Mouse (Mus musculus): ENCODE measurements around the gene Rbbp4. TPM values are rescaled to one million over a fixed set of nuclear protein-coding genes. Genes with fewer than 3 reads are reported as not detected.
"Not testable (repeated sequence)": the region's sequence is repeated elsewhere in the genome, so short reads cannot be mapped to it uniquely, and the experiment has no call there.

Gene Rbbp4
- polyA plus RNA-seq, 1 experiment from 2014 or later, result 261 TPM

DNA sequence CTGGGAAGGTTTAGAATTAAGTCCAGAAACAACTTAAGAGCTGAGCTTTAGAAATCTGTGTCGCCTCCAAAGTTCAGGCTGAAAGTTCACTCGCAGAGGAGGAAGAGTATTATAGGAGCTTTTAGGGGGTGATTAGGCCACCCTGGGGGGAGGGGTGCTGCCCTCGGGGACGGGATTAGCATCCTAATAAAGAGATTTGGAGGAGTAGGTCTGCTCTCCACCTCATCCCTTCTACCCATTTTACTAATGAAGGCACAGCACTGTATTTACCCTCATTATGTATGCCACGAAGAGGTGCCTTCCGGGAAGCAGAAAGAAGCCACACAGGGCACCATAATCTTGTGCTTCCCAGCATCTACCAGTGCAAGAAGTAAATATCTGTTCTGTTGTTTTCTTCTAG, 39.8 kb upstream of the Rbbp4 start:
- ATAC-seq (ENCODE audit: insufficient read depth), result no peak
- Histone ChIP-seq H3K36me3 (replicated peaks) (no peaks in the 10 kb centered on the region), H3K4me2 (no peak overlapping the region), H3K4me3 (replicated peaks) (no peak overlapping the region), H3K27ac (replicated peaks) (peak overlapping the region; percentile 10; the same call in 1 of the 2 replicates), H3K4me1 (replicated peaks) (peaks cover 56% of the 10 kb centered on the region), H3K9ac (no peak overlapping the region), H3K27me3 (peaks cover 27% of the 10 kb centered on the region), H3K9me3 (replicated peaks) (no peaks in the 10 kb centered on the region)
- WGBS (ENCODE audit: insufficient replicate concordance), result 54% methylated on average over 6 of the region's 6 CpGs

DNA sequence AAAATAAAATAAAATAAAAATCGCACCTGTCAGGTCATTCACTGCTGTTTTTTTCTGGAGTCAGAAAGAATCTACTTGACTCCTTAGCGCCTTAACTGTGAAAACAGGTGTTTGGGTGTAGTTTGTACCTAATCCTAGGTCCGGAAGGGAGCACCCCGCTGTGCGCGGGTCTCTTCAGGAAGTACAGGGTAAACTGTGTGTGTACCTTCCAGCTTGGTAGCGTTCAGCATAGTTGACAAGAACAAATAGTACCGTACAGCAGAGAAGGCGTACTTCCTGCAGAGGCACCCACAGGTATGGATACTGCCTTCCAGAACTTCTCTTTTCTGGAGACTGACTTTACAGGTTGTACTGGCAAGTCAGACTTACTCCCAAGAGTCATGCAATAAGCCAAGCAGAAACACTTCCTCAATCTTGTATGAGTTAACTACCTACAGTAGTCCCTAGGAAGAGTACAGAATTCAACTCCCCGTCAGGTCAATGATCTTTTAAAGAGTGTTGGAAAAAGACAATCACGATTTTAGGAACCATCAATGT, 39.1 kb upstream of the Rbbp4 start:
- ATAC-seq (ENCODE audit: insufficient read depth), result no peak
- H3K4me2 ChIP-seq, result no peak overlapping the region
- H3K9me3 ChIP-seq (replicated peaks), result no peaks in the 10 kb centered on the region
- no peak overlapping the region for H3K27ac ChIP-seq (replicated peaks)
- H3K4me3 ChIP-seq (replicated peaks), result no peak overlapping the region
- H3K9ac ChIP-seq, result no peak overlapping the region
- H3K36me3 ChIP-seq (replicated peaks), result no peaks in the 10 kb centered on the region
- H3K27me3 ChIP-seq, result peaks cover 21% of the 10 kb centered on the region
- WGBS (ENCODE audit: insufficient replicate concordance), result 54% methylated on average over 11 of the region's 11 CpGs
- H3K4me1 ChIP-seq (replicated peaks), result peaks cover 53% of the 10 kb centered on the region

DNA sequence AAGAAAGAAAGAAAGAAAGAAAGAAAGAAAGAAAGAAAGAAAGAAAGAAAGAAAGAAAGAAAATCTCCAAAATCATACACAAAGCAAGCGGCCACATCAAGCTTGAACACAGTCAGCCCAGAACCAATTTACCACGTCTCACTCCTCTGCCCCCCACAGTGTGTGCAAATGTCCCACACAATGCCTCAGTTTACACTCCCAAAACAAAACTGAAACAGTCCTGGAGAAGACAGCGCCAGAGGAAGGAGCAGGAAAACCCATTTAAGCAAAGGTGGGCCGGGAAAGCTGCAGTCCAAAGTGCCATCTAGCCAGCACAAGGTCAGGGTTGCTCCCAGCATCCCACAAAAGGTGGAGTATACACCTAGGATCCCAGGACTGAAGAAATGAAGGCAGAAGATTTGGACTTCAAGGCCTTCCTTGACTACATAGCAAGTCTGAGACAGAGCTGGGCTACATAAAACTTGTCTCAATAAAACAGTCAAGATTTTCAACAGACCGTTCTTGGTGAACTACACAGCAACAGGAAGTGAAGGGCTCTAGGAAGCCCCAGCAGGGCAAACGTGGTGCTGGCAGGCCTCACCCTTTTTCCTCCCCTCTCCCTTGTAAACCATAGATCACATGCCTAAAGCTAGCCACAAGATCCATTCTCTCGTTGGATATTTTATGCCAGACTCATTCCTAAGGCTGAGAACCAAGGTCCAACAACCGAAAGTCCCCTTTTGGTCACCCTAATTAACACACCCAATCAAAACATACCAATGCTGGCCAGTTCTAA, 38.2 kb upstream of the Rbbp4 start:
- peaks cover 13% of the 10 kb centered on the region for H3K27me3 ChIP-seq
- H3K36me3 ChIP-seq (replicated peaks), result no peaks in the 10 kb centered on the region
- peaks cover 53% of the 10 kb centered on the region for H3K4me1 ChIP-seq (replicated peaks)
- H3K4me2 ChIP-seq, result peak overlapping the region; percentile 1; the same call in 1 of the 2 replicates
- no peak for ATAC-seq (ENCODE audit: insufficient read depth)
- 44% methylated on average over 8 of the region's 8 CpGs for WGBS (ENCODE audit: insufficient replicate concordance)
- H3K27ac ChIP-seq (replicated peaks), result no peak overlapping the region
- no peak overlapping the region for H3K9ac ChIP-seq
- no peaks in the 10 kb centered on the region for H3K9me3 ChIP-seq (replicated peaks)
- no peak overlapping the region for H3K4me3 ChIP-seq (replicated peaks)

DNA sequence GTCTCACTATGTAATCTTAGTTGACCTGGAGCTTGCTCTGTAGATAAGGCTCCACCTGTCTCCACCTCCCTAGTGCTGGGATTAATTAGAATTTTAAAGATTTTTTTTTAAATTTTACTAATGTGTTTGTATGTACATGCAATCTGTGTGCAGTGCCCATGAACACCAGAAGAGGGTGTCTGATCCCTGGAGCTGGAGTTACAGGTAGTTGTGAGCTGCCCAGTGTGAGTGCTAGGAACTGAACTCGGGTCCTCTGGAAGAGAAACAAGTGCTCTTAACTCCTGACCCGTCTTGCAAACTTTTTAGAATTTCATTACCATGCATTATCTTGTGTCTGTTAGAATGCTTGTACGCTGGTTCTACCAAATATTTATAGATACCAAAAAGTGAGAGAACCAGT, 36.2 kb upstream of the Rbbp4 start:
- no peak overlapping the region for H3K4me2 ChIP-seq
- peaks cover 36% of the 10 kb centered on the region for H3K4me1 ChIP-seq (replicated peaks)
- no peaks in the 10 kb centered on the region for H3K9me3 ChIP-seq (replicated peaks)
- H3K36me3 ChIP-seq (replicated peaks), result no peaks in the 10 kb centered on the region
- H3K27me3 ChIP-seq, result no peaks in the 10 kb centered on the region
- H3K27ac ChIP-seq (replicated peaks), result no peak overlapping the region
- WGBS (ENCODE audit: insufficient replicate concordance), result 79% methylated on average over 3 of the region's 3 CpGs
- no peak overlapping the region for H3K4me3 ChIP-seq (replicated peaks)
- H3K9ac ChIP-seq, result no peak overlapping the region
- no peak for ATAC-seq (ENCODE audit: insufficient read depth)

DNA sequence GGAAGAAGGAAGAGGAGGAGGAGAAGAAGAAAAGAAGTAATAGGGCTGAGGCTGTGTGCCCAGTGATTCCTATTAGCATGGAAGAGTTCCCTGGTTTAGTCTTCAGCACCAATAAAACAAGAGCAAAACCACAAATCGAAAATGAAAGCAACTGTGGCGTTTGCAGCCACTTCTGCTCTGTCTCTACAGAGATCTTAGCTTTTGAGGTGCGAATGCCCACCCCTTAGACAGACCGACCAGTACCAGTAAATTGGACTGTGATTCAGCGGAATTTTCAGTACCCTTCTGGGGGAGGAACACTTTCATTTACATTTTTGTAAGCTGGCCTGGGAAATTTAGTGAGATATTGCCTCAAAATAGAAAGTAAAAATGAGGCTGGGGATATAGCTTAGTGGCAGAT, 30.1 kb upstream of the Rbbp4 start:
- Histone ChIP-seq H3K4me3 (replicated peaks) (peak overlapping the region; percentile 26), H3K27ac (replicated peaks) (0 out of 2 replicates have a peak overlapping the region, but pooled peaks have one; percentile 11), H3K4me1 (replicated peaks) (peaks cover 10% of the 10 kb centered on the region), H3K9me3 (replicated peaks) (no peaks in the 10 kb centered on the region), H3K36me3 (replicated peaks) (0 out of 2 replicates have a peak, but pooled peaks cover 3% of the 10 kb centered on the region), H3K27me3 (no peaks in the 10 kb centered on the region), H3K4me2 (peak overlapping the region; percentile 41), H3K9ac (no peak overlapping the region)
- 43% methylated on average over 5 of the region's 5 CpGs for WGBS (ENCODE audit: insufficient replicate concordance)
- no peak for ATAC-seq (ENCODE audit: insufficient read depth)

DNA sequence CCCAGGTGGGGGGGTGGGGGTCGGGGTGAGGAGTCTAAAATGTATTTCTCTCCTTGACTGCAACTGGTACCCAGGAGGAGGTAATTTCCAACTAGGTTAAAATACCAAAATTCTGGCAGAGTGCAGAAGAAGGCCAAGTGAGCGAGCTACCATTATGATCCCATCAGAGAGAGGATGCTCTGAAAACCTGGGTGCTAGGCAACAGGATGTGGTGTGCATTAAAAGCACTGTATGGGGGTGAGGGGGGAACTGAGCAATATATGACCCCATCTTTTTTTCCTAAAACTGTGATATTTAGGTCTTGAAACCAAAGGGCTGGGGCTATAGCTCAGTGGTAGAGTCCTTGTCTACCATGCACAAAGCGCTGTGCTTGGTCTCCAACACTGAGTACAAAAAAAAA, 29.2 kb upstream of the Rbbp4 start:
- 78% methylated on average over 3 of the region's 3 CpGs for WGBS (ENCODE audit: insufficient replicate concordance)
- H3K9ac ChIP-seq, result no peak overlapping the region
- H3K4me3 ChIP-seq (replicated peaks), result no peak overlapping the region
- no peaks in the 10 kb centered on the region for H3K27me3 ChIP-seq
- H3K4me1 ChIP-seq (replicated peaks), result peaks cover 10% of the 10 kb centered on the region
- H3K27ac ChIP-seq (replicated peaks), result no peak overlapping the region
- no peaks in the 10 kb centered on the region for H3K9me3 ChIP-seq (replicated peaks)
- H3K36me3 ChIP-seq (replicated peaks), result peaks cover 4% of the 10 kb centered on the region; the same call in 1 of the 2 replicates
- no peak for ATAC-seq (ENCODE audit: insufficient read depth)
- H3K4me2 ChIP-seq, result no peak overlapping the region

DNA sequence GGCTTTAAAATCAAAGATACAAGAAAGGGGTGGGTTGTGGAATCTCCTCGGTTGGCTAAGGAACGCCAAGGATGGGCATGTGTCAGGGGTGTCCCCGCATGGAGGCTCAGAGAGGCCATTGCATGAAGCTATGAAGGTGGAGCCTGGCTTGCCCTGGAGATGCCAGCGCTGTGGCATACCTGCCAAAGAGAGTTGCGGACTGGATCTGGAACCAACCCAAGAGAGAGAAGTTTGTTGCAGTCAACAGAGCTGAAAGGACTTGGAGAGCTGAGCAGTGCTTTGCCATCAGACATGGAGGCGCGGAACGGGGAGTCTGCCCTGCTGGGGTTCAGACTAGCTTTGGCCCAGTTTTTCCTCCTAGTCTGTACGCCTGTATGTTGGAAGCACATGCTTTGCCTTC, 28.3 kb upstream of the Rbbp4 start:
- H3K27me3 ChIP-seq, result no peaks in the 10 kb centered on the region
- H3K4me3 ChIP-seq (replicated peaks), result no peak overlapping the region
- 79% methylated on average over 9 of the region's 9 CpGs for WGBS (ENCODE audit: insufficient replicate concordance)
- peaks cover 4% of the 10 kb centered on the region; the same call in 1 of the 2 replicates for H3K36me3 ChIP-seq (replicated peaks)
- H3K27ac ChIP-seq (replicated peaks), result no peak overlapping the region
- no peaks in the 10 kb centered on the region for H3K9me3 ChIP-seq (replicated peaks)
- H3K4me2 ChIP-seq, result no peak overlapping the region
- no peak overlapping the region for H3K9ac ChIP-seq
- peaks cover 10% of the 10 kb centered on the region for H3K4me1 ChIP-seq (replicated peaks)
- ATAC-seq (ENCODE audit: insufficient read depth), result no peak

DNA sequence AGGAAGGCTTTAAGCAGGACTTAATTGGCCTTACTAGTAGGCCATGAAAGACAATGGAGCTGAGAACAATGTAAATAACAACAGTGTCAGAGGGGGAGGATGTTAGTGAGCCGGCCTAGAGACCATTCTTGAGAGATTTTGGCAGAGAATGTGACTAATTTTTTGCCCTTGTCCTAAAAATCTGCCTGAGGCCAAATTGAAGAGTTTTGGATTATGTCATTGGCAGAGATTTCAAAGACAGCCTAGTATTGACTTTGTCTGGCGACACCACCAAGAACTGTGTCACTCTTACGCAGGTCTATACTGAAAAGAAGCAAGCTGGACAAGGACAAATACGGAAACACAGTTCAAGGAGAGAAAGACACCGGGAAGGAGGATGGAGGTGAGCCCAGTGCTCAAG, 27.6 kb upstream of the Rbbp4 start:
- Histone ChIP-seq H3K4me3 (replicated peaks) (no peak overlapping the region), H3K9me3 (replicated peaks) (no peaks in the 10 kb centered on the region), H3K9ac (no peak overlapping the region), H3K4me2 (no peak overlapping the region), H3K4me1 (replicated peaks) (peaks cover 10% of the 10 kb centered on the region), H3K36me3 (replicated peaks) (peaks cover 4% of the 10 kb centered on the region; the same call in 1 of the 2 replicates), H3K27ac (replicated peaks) (no peak overlapping the region), H3K27me3 (no peaks in the 10 kb centered on the region)
- ATAC-seq (ENCODE audit: insufficient read depth), result no peak
- WGBS (ENCODE audit: insufficient replicate concordance), result 77% methylated on average over 5 of the region's 5 CpGs

DNA sequence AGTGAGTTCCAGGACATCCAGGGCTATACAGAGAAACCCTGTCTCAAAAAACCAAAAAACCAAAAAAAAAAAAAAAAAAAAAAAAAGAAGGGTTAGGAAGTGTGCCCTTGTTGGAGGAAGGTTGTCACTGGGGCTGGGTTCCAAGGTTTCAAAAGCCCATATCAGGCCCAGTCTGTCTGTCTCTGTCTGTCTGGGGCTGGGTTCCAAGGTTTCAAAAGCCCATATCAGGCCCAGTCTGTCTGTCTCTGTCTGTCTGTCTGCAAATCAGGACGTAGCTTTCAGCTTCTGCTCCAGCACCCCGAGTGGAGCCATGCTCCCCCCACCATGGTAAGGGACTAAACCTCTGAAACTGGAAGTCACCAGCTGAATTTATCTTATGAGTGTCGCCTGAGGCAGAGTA, 27.1 kb upstream of the Rbbp4 start:
- H3K4me1 ChIP-seq (replicated peaks); H3K9ac ChIP-seq; H3K9me3 ChIP-seq (replicated peaks); H3K4me3 ChIP-seq (replicated peaks); H3K36me3 ChIP-seq (replicated peaks); ATAC-seq (ENCODE audit: insufficient read depth); H3K27ac ChIP-seq (replicated peaks); H3K4me2 ChIP-seq; H3K27me3 ChIP-seq: not testable (repeated sequence)
- WGBS (ENCODE audit: insufficient replicate concordance), result 49% methylated on average over 3 of the region's 3 CpGs

DNA sequence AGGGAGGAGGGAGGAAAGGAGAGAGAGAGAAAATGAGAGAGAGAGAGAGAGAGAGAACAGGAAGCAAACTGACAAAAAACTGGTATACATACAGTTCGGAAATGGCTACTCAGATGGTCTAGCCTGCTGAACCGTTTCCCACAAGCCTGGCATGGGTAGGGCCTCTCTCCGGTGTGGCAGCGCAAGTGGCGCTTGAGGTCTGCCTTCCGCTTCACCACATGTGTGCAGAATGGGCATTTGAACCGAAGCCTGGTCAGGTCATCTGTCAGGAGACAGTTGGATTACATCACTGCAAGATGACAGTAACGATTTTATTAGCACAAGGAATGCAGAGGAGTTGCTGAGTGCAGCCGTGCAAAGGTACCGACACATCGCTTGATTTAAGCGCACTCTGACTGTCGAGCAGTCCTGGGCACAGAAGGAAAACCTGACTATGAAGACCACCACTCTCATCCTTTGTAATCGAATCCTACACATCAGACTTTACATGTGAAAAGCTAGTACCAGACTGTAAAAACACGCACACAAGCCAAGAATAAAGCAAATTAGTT, 22.5 kb upstream of the Rbbp4 start:
- Histone ChIP-seq H3K27ac (replicated peaks) (no peak overlapping the region), H3K27me3 (no peaks in the 10 kb centered on the region), H3K9ac (no peak overlapping the region), H3K9me3 (replicated peaks) (no peaks in the 10 kb centered on the region), H3K4me2 (no peak overlapping the region), H3K4me1 (replicated peaks) (peaks cover 8% of the 10 kb centered on the region), H3K36me3 (replicated peaks) (peaks cover 4% of the 10 kb centered on the region; the same call in 1 of the 2 replicates), H3K4me3 (replicated peaks) (no peak overlapping the region)
- ATAC-seq (ENCODE audit: insufficient read depth), result no peak
- WGBS (ENCODE audit: insufficient replicate concordance), result 78% methylated on average over 15 of the region's 15 CpGs

DNA sequence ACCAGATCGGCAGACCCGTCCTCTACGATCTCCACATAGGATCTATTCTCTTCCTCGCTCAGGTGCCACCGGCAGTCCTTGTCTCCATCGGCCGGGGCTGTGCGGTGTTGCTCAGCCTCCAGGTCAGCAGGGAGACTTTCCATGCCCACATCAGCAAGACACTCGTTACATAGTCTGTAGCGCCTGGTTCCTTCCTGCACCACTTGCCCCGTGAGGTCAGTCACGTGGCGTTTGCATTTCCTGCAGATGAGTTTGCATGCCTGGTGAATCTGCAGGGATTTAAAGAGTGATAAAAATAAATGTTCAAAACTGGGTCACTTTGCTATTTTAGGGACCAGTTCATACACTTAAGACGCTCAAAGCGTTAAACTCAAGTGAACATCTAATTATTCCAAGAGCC, 19.1 kb upstream of the Rbbp4 start:
- H3K27me3 ChIP-seq, result no peaks in the 10 kb centered on the region
- no peak overlapping the region for H3K9ac ChIP-seq
- no peaks in the 10 kb centered on the region for H3K36me3 ChIP-seq (replicated peaks)
- no peaks in the 10 kb centered on the region for H3K9me3 ChIP-seq (replicated peaks)
- H3K4me2 ChIP-seq, result no peak overlapping the region
- no peak overlapping the region for H3K4me3 ChIP-seq (replicated peaks)
- H3K27ac ChIP-seq (replicated peaks), result no peak overlapping the region
- ATAC-seq (ENCODE audit: insufficient read depth), result no peak
- peaks cover 10% of the 10 kb centered on the region; the same call in 1 of the 2 replicates for H3K4me1 ChIP-seq (replicated peaks)
- WGBS (ENCODE audit: insufficient replicate concordance), result 57% methylated on average over 15 of the region's 15 CpGs

Measured in liver, embryonic 15.5 days (tissue).